Mouse (Mus musculus) MEL (cell line): Measurements from ENCODE around the gene Hoxa3. TPM values are rescaled to one million over a fixed set of nuclear protein-coding genes. Genes with fewer than 3 reads are reported as not detected.

Source experiments
- DNase-seq: peaks from one replicate; pipeline ENCODE4 v3.0.0; 2011; ENCODE audit warnings: low read depth, low spot score
- H3K27ac ChIP-seq: 2 replicates; pipeline ENCODE4 v1.5.1; 2012; ENCODE audit warnings: low read depth, mild to moderate bottlenecking, control low read depth, low read length, moderate library complexity; ENCODE audit not compliant: control insufficient read depth
- H3K27me3 ChIP-seq, 2 experiments: fragments of 150-350 bp in 1 of 2; sonication (generic) in 1 of 2; 2 replicates each; pipeline ENCODE4 v1.6.1; 2012; ENCODE audit warnings: low read length in 2 of 2, mild to moderate bottlenecking in 2 of 2, improper control_type of control experiment in 1 of 2, moderate library complexity in 1 of 2; ENCODE audit not compliant: insufficient read depth in 2 of 2, control insufficient read depth in 1 of 2
- H3K36me3 ChIP-seq, 2 experiments: 2 replicates each; pipeline ENCODE4 v1.6.1; 2012 to 2014; ENCODE audit warnings: low read length in 2 of 2, improper control_type of control experiment in 1 of 2, inconsistent platforms in 1 of 2, mild to moderate bottlenecking in 1 of 2; ENCODE audit not compliant: insufficient read depth in 2 of 2, control insufficient read depth in 1 of 2
- H3K4me1 ChIP-seq, 2 experiments: fragments of 150-350 bp in 1 of 2; sonication (generic) in 1 of 2; 2 replicates each; pipeline ENCODE4 v1.6.1; 2012; ENCODE audit warnings: low read length in 2 of 2, improper control_type of control experiment in 1 of 2, mild to moderate bottlenecking in 1 of 2; ENCODE audit not compliant: insufficient read depth in 2 of 2, control insufficient read depth in 1 of 2
- H3K4me3 ChIP-seq, 2 experiments: fragments of 150-350 bp in 1 of 2; sonication (generic) in 1 of 2; 2 replicates each; pipeline ENCODE4 v1.5.1; 2012; ENCODE audit warnings: low read depth in 2 of 2, low read length in 2 of 2, mild to moderate bottlenecking in 2 of 2, moderate library complexity in 2 of 2, control low read depth in 1 of 2, improper control_type of control experiment in 1 of 2; ENCODE audit not compliant: control insufficient read depth in 1 of 2, insufficient read depth in 1 of 2
- H3K79me2 ChIP-seq: 2 replicates; pipeline ENCODE4 v1.6.1; 2012; ENCODE audit warnings: mild to moderate bottlenecking, low read length, moderate library complexity; ENCODE audit not compliant: control insufficient read depth, poor library complexity, insufficient read depth
- H3K9ac ChIP-seq: 2 replicates; pipeline ENCODE4 v1.6.1; 2012; ENCODE audit warnings: low read depth, mild to moderate bottlenecking, control low read depth, low read length, moderate library complexity; ENCODE audit not compliant: control insufficient read depth, poor library complexity, severe bottlenecking
- H3K9me3 ChIP-seq: fragments of 150-350 bp; sonication (generic); replicated peaks from 2 replicates; pipeline ENCODE4 v1.6.1; 2012; ENCODE audit warnings: mild to moderate bottlenecking, low read length, improper control_type of control experiment, moderate library complexity; ENCODE audit not compliant: insufficient read depth
- BHLHE40 ChIP-seq: IDR thresholded peaks from 2 replicates; pipeline ENCODE4 v1.6.1; 2012; ENCODE audit warnings: low read depth, mild to moderate bottlenecking, inconsistent platforms, low read length, improper control_type of control experiment, borderline replicate concordance
- CHD1 ChIP-seq: IDR thresholded peaks from 2 replicates; pipeline ENCODE4 v1.6.1; 2012; ENCODE audit warnings: low read depth, mild to moderate bottlenecking, inconsistent platforms, low read length, improper control_type of control experiment
- E2F4 ChIP-seq: IDR thresholded peaks from 2 replicates; pipeline ENCODE4 v1.6.1; 2011; ENCODE audit warnings: low read depth, low read length, improper control_type of control experiment, borderline replicate concordance
- EP300 ChIP-seq, 2 experiments: IDR thresholded peaks; 2 replicates each; pipeline ENCODE4 v1.6.1; 2011; ENCODE audit warnings: improper control_type of control experiment in 2 of 2, low read length in 2 of 2, low read depth in 1 of 2, mild to moderate bottlenecking in 1 of 2
- GABPA ChIP-seq: IDR thresholded peaks from 2 replicates; pipeline ENCODE4 v1.6.1; 2012; ENCODE audit warnings: low read depth, mild to moderate bottlenecking, inconsistent platforms, low read length, improper control_type of control experiment, moderate library complexity
- HCFC1 ChIP-seq: IDR thresholded peaks from 2 replicates; pipeline ENCODE4 v1.6.1; 2012; ENCODE audit warnings: low read depth, mild to moderate bottlenecking, inconsistent platforms, low read length, improper control_type of control experiment, moderate library complexity
- JUND ChIP-seq: IDR thresholded peaks from 2 replicates; pipeline ENCODE4 v1.6.1; 2011; ENCODE audit warnings: low read depth, mild to moderate bottlenecking, improper control_type of control experiment, low read length
- KAT2A ChIP-seq: conservative IDR thresholded peaks from 2 replicates; pipeline ENCODE4 v1.6.1; 2012; ENCODE audit warnings: low read depth, low read length, improper control_type of control experiment, inconsistent platforms
- MAZ ChIP-seq: IDR thresholded peaks from 2 replicates; pipeline ENCODE4 v1.6.1; 2012; ENCODE audit warnings: low read depth, mild to moderate bottlenecking, inconsistent platforms, low read length, improper control_type of control experiment
- MXI1 ChIP-seq: IDR thresholded peaks from 2 replicates; pipeline ENCODE4 v1.6.1; 2011; ENCODE audit warnings: mild to moderate bottlenecking, low read depth, low read length, improper control_type of control experiment
- MYC ChIP-seq: IDR thresholded peaks from 2 replicates; pipeline ENCODE4 v1.6.1; 2011; ENCODE audit warnings: low read depth, mild to moderate bottlenecking, low read length, improper control_type of control experiment, moderate library complexity
- NRF1 ChIP-seq: IDR thresholded peaks from 2 replicates; pipeline ENCODE4 v1.6.1; 2014; ENCODE audit warnings: low read depth, mild to moderate bottlenecking, inconsistent platforms, low read length, improper control_type of control experiment, moderate library complexity; ENCODE audit not compliant: poor library complexity, insufficient read depth, severe bottlenecking
- POLR2A ChIP-seq, 2 experiments: IDR thresholded peaks; 2 replicates each; pipeline ENCODE4 v1.6.1; 2011 to 2012; ENCODE audit warnings: low read length in 2 of 2, mild to moderate bottlenecking in 2 of 2, control low read depth in 1 of 2, improper control_type of control experiment in 1 of 2, low read depth in 1 of 2, moderate library complexity in 1 of 2; ENCODE audit not compliant: control insufficient read depth in 1 of 2, insufficient read depth in 1 of 2, poor library complexity in 1 of 2
- POLR2AphosphoS5 ChIP-seq: IDR thresholded peaks from 2 replicates; pipeline ENCODE4 v1.6.1; 2012; ENCODE audit warnings: low read depth, borderline replicate concordance, mild to moderate bottlenecking, inconsistent platforms, low read length, moderate library complexity, mixed read lengths
- TCF12 ChIP-seq: IDR thresholded peaks from 2 replicates; pipeline ENCODE4 v1.6.1; 2014; ENCODE audit warnings: low read depth, mild to moderate bottlenecking, inconsistent platforms, low read length, improper control_type of control experiment, moderate library complexity
- UBTF ChIP-seq: IDR thresholded peaks from 2 replicates; pipeline ENCODE4 v1.6.1; 2012; ENCODE audit warnings: low read depth, mild to moderate bottlenecking, inconsistent platforms, low read length, improper control_type of control experiment, moderate library complexity, borderline replicate concordance; ENCODE audit not compliant: insufficient read depth
- USF1 ChIP-seq: IDR thresholded peaks from 2 replicates; pipeline ENCODE4 v1.6.1; 2014; ENCODE audit warnings: low read depth, mild to moderate bottlenecking, inconsistent platforms, low read length, improper control_type of control experiment, moderate library complexity
- USF2 ChIP-seq, 2 experiments: IDR thresholded peaks; 2 replicates each; pipeline ENCODE4 v1.6.1; 2011 to 2012; ENCODE audit warnings: improper control_type of control experiment in 2 of 2, low read length in 2 of 2, borderline replicate concordance in 1 of 2, inconsistent platforms in 1 of 2, low read depth in 1 of 2, mild to moderate bottlenecking in 1 of 2; ENCODE audit not compliant: insufficient read depth in 1 of 2
- ZC3H11A ChIP-seq: IDR thresholded peaks from 2 replicates; pipeline ENCODE4 v1.6.1; 2012; ENCODE audit warnings: low read depth, mild to moderate bottlenecking, inconsistent platforms, low read length, improper control_type of control experiment
- polyA plus RNA-seq, 2 experiments: library from polyadenylated mRNA; stranded (reverse) in 1 of 2; unstranded in 1 of 2; fragments of >175 nt in 1 of 2; fragments of >200 nt in 1 of 2; gene quantifications; 2 replicates each; pipeline versions ENCODE4 v1.2.1 to v1.2.4; 2012; ENCODE audit warnings: low replicate concordance in 2 of 2, low read depth in 1 of 2; ENCODE audit not compliant: insufficient read length in 2 of 2, insufficient read depth in 1 of 2, missing spikeins in 1 of 2
- total RNA-seq: library from RNA; depleted of rRNA; stranded (reverse); fragments of 300-350 nt; gene quantifications from 2 replicates; pipeline ENCODE4 v1.2.3, GENCODE M21; 2012

The Hoxa3 gene
- total and polyA plus RNA-seq, 3 experiments, result not detected

GRCm38 (mm10) chr6:52158276-52159051 lies 54.7 kb downstream of the Hoxa3 start, which contains the start of gene Hoxa1:
Hoxa1 (minus strand) TSS chr6:52158317.
- no peak for DNase-seq
- H3K9me3 ChIP-seq, result no peaks in the 10 kb centered on the region
- no peak for TF ChIP-seq MYC
- no peak for TF ChIP-seq USF2 (IDR thresholded peaks at IDR 0.05; ENCODE audit: borderline replicate concordance in 1 of 2, insufficient read depth in 1 of 2, low read depth in 1 of 2, low read length in 2 of 2)
- TF ChIP-seq USF1, result no peak
- TF ChIP-seq POLR2A (IDR thresholded peaks at IDR 0.05; ENCODE audit: control insufficient read depth in 1 of 2, insufficient read depth in 1 of 2, low read depth in 1 of 2, low read length in 2 of 2, poor library complexity in 1 of 2), result 0 out of 4 replicates have a peak, but pooled peaks of 1 of the 2 experiments have one; percentile 18
- peaks cover 0 to 1% of the 10 kb centered on the region in 2 experiments; a peak in 1 of 4 replicates for H3K27me3 ChIP-seq
- no peaks in the 10 kb centered on the region for H3K79me2 ChIP-seq
- no peak within 1 kb of the TSS for H3K27ac ChIP-seq
- no peaks in the 10 kb centered on the region for H3K36me3 ChIP-seq
- no peaks in the 10 kb centered on the region for H3K4me1 ChIP-seq
- H3K9ac ChIP-seq, result no peak within 1 kb of the TSS
- no peak within 1 kb of the TSS for H3K4me3 ChIP-seq

- TF ChIP-seq MYC (no peak), KAT2A (no peak), EP300 (IDR thresholded peaks at IDR 0.05; ENCODE audit: low read depth in 1 of 2, low read length in 2 of 2) (no peak), E2F4 (no peak), NRF1 (no peak), UBTF (no peak), JUND (no peak), HCFC1 (no peak), TCF12 (no peak), MXI1 (no peak), ZC3H11A (no peak), MAZ (no peak), CHD1 (no peak), BHLHE40 (no peak), GABPA (no peak), USF1 (no peak), POLR2AphosphoS5 (no peak)
- Histone ChIP-seq H3K9ac (no peak overlapping the region), H3K27me3 (peaks cover 0 to 4% of the 10 kb centered on the region in 2 experiments; a peak in 2 of 4 replicates), H3K9me3 (no peaks in the 10 kb centered on the region), H3K4me3 (no peak overlapping the region), H3K4me1 (no peaks in the 10 kb centered on the region), H3K27ac (no peak overlapping the region), H3K79me2 (no peaks in the 10 kb centered on the region), H3K36me3 (no peaks in the 10 kb centered on the region)
- no peak for DNase-seq
Observed at GRCm38 (mm10) chr6:52157466-52158275, 55.5 kb downstream of the Hoxa3 start.
